Mouse (Mus musculus) liver, embryonic 16.5 days (tissue): Measurements from ENCODE around the gene Ankmy2. TPM values are rescaled to one million over a fixed set of nuclear protein-coding genes. Genes with fewer than 3 reads are reported as not detected.

Source experiments
- polyA plus RNA-seq: library from polyadenylated mRNA; unstranded; fragments of >200 nt; fragmentation: Nextera tagmentation; extraction: Ambion mirVana; gene quantifications from 2 replicates; pipeline ENCODE4 v1.2.1, GENCODE M21; 2015

Gene Ankmy2
- polyA plus RNA-seq, 1 experiment from 2014 or later, result 6.9 TPM

Other genes with a start within 250 kb of the Ankmy2 start
- not detected in 2 replicates for gene Agr3, start 231.5 kb upstream of the Ankmy2 start, polyA plus RNA-seq
- 2.8 TPM in 1 of 2 replicates, not detected in the other for gene Agr2, start 164.2 kb upstream of the Ankmy2 start, polyA plus RNA-seq
- gene Tspan13, start 114.6 kb upstream of the Ankmy2 start, polyA plus RNA-seq, result 16.6 and 16.8 TPM in 2 replicates
- gene Bzw2, start 966 bp downstream of the Ankmy2 start, polyA plus RNA-seq, result 33.2 and 34.1 TPM in 2 replicates
- gene Lrrc72, start 96.3 kb downstream of the Ankmy2 start, polyA plus RNA-seq, result not detected in 2 replicates
- gene Sostdc1, start 157.0 kb downstream of the Ankmy2 start, polyA plus RNA-seq, result 0.18 TPM in 2 replicates
- 1.7 and 1.8 TPM in 2 replicates for gene Ispd, start 224.3 kb downstream of the Ankmy2 start, polyA plus RNA-seq
- 0.20 and 0.34 TPM in 2 replicates for gene D630036H23Rik, start 225.1 kb downstream of the Ankmy2 start, polyA plus RNA-seq